Mouse (Mus musculus) subcutaneous adipose tissue, adult 2 months (tissue): ENCODE measurements around the gene Arfip2. TPM values are rescaled to one million over a fixed set of nuclear protein-coding genes. Genes with fewer than 3 reads are reported as not detected.

ENCODE experiments used
- polyA plus RNA-seq: library from polyadenylated mRNA; depleted of rRNA; stranded (reverse); fragments of >200 nt; gene quantifications from 2 replicates; pipeline ENCODE4 v1.2.3, GENCODE M21; 2012; ENCODE audit warnings: low replicate concordance; rRNA removed

Gene Arfip2
- 68.0 and 108 TPM in 2 replicates for polyA plus RNA-seq

DNA sequence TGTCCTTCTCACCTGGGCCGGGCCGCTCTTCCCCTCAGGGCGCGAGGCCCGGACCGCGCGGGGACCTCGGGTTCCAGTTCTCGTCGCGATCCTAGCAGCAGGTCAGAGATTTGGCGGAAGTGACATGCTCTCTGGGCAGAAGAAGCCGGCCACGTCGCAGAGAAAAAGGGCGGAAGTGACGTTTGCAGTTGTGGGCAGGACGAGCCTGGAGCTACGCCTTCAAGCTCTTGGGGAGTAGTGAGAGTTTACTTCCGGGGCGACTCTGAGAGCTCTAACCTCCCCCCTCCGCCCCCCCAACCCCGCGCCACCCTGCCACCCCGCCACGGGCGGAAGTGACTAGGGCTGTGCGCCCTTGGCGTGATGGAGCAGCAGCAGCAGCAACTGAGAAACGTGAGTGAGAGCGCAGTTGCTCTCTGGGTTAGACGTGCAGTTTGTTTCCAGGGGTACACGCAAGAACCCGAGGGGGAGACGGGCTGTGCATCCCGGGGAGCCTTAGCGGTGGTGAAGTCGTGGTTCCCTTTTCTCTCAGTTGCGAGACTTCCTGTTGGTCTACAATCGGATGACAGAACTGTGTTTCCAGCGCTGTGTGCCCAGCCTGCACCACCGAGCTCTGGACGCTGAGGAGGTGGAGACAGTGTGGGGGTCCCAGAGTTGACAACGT lies at the start of gene Arfip2, which contains the start of gene Gm45799:
TSS of gene Arfip2 (minus strand) at position 184 of the 661 bp plus-strand sequence.
TSS of gene Gm45799 (plus strand) at position 320 of the 661 bp plus-strand sequence.

DNA sequence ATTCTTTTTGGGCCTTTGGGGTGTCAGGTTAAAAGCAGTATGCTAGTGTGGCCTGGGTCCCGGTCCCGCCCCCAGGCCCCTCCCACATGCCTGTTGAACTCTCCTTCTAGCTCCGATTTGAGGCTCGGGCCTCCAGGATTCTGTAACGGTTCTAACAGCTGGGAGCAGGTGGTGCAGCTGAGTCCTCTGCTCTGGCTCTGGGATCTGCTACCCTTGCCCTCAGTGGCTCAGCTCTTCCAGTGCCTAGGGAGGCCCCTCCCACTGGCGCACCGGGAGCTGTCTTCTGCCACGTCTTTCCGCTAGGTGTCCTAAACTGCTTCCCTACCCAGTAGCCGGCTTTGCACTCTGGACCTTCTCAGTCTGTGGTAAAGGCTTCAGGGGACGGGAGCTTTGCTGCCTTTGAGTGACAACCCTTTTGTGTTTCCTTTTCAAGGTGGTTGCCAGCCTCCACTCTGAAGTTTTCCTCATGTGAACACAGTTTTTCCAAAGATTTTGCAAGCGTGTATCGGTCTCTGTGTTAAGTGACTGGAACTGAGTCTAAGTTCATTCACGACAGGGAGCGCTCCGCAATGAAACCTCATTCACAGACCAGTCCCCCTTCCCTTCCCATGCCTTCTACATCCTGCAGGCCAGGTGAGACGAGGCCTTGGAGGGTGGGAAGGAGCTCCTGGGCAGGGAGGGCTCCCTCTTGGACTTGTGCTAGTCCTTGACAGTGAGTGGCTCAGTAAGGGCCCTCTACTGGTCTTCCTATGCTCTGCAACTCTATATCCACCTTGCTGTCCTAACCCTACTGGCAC lies 10.6 kb upstream of the Arfip2 start, which contains the start of gene Dnhd1:
TSS of gene Dnhd1 (plus strand) at position 189 of the 797 bp plus-strand sequence.

DNA sequence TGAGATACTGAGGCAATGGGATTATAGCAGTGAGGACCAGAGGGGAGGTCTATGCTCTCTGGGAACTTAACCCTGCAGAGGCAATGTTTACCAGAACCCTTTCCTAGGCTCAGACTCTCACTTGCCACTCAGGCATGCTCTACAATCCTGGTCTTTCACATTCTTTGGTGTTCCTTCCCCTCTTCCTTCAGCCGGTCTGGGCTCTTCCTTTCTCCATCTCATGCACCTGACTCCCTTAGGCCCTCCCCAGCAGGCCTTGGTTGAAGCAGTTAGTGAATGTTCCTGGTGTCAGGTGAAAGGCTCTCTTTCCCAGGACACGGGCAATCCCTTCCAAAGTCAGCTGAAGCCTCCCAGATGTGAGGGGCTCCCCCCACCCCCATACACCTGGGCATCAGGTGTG lies 460 bp downstream of the Arfip2 start, which contains the start of gene Timm10b:
TSS of gene Timm10b (plus strand) at position 301 of the 400 bp plus-strand sequence.

DNA sequence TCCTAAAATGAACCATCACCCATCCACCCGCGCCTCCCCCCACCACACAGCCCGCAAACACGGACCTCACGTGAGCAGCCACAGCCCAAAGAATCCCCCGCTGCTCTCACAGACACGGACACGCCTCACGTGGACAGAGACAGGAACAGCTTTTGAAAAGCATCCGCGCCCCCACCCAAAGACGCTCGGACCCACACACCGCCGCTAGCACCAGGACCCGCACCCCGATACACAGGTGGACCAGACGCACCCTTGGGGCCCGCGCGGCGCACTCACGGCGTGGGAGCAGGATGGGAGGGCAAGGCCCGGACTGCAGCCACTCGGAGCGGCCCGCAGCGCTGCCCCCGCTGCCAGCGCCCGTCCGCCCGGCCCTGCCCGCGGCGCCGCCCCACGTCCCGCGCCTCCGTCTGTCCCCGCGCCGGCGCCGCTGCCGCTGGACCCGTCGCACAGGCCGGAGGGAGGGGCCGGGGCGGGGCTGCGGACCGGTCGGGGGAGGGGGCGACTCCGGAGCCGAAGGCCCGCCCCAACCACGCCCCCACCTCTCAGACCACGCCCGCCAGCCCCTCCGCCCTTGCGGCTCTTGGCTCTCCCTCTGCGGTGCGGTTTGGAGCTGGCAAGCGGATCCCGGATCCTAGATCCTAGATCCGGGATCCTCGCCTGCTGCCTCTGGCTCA lies 7.0 kb downstream of the Arfip2 start, which contains the start of gene Trim3:
TSS of gene Trim3 (minus strand) at position 445 of the 674 bp plus-strand sequence.

Other genes starting within 250 kb of the Arfip2 start
- 45.3 and 75.2 TPM in 2 replicates for gene Fam160a2, start 240.4 kb downstream of the Arfip2 start, polyA plus RNA-seq
- gene Cnga4, start 235.8 kb downstream of the Arfip2 start, polyA plus RNA-seq = 0.19 and 0.28 TPM in 2 replicates
- gene Cckbr, start 214.7 kb downstream of the Arfip2 start, polyA plus RNA-seq = 0.14 TPM in 1 of 2 replicates, not detected in the other
- gene Cavin3, start 158.1 kb downstream of the Arfip2 start, polyA plus RNA-seq = 224 and 534 TPM in 2 replicates
- gene Smpd1, start 86.1 kb downstream of the Arfip2 start, polyA plus RNA-seq = 69.4 and 120 TPM in 2 replicates
- 23.1 and 46.3 TPM in 2 replicates for gene Apbb1, start 58.8 kb downstream of the Arfip2 start, polyA plus RNA-seq
- gene Hpx, start 40.3 kb downstream of the Arfip2 start, polyA plus RNA-seq = 1.4 and 2.3 TPM in 2 replicates
- gene Trim3, start 6.8 kb downstream of the Arfip2 start, polyA plus RNA-seq = 69.2 and 93.7 TPM in 2 replicates
- 154 and 177 TPM in 2 replicates for gene Timm10b, start 360 bp downstream of the Arfip2 start, polyA plus RNA-seq
- 195 and 229 TPM in 2 replicates for gene Gm45799, start 136 bp upstream of the Arfip2 start, polyA plus RNA-seq
- gene Dnhd1, start 10.4 kb upstream of the Arfip2 start, polyA plus RNA-seq = 5.2 and 6.3 TPM in 2 replicates
- 295 and 396 TPM in 2 replicates for gene Ilk, start 96.2 kb upstream of the Arfip2 start, polyA plus RNA-seq
- 7.1 and 17.7 TPM in 2 replicates for gene Rrp8, start 97.0 kb upstream of the Arfip2 start, polyA plus RNA-seq
- gene Taf10, start 103.9 kb upstream of the Arfip2 start, polyA plus RNA-seq = 340 and 367 TPM in 2 replicates
- gene Tpp1, start 111.8 kb upstream of the Arfip2 start, polyA plus RNA-seq = 195 and 230 TPM in 2 replicates
- gene Dchs1, start 147.2 kb upstream of the Arfip2 start, polyA plus RNA-seq = 10.7 and 45.1 TPM in 2 replicates
- 331 and 380 TPM in 2 replicates for gene Mrpl17, start 170.7 kb upstream of the Arfip2 start, polyA plus RNA-seq